ENCODE assay signal across 8 mouse cellular contexts in genomic region chr13:78427141-78428083, GRCm38 (mm10).
A peak's percentile ranks its signal among the peaks of the same experiment; 100 is the strongest.
DNase-seq lines count a peak whose midpoint lies in the region; ATAC-seq and TF ChIP-seq lines count a peak whose summit lies in the region.

No protein-coding gene starts in this region.

- H3K9ac ChIP-seq in ES-E14 (ENCODE audit: insufficient read depth, low read depth, low read length, poor library complexity, severe bottlenecking) = no peak overlapping the region
- no peak overlapping the region for H3K9ac ChIP-seq in embryonic facial prominence, embryonic 15.5 days
- peak overlapping the region; percentile 41; the same call in 1 of the 2 replicates for H3K9ac ChIP-seq in hindbrain, postnatal 0 days (replicated peaks; ENCODE audit: low read length)
- H3K9ac ChIP-seq in limb, embryonic 12.5 days (replicated peaks) = no peak overlapping the region
- peak overlapping the region; percentile 33; the same call in 1 of the 2 replicates for H3K9ac ChIP-seq in midbrain, embryonic 16.5 days (ENCODE audit: low read depth, low read length)

- DNase-seq in ES-E14 (ENCODE audit: low read depth, low spot score) = peak; percentile 47
- DNase-seq in adrenal gland, adult 8-10 months = peak; percentile 4
- peak; percentile 69 for DNase-seq in hindbrain, postnatal 0 days (ENCODE audit: low spot score)
- no peak for DNase-seq in spleen, adult 12 weeks (ENCODE audit: low spot score)
- DNase-seq in gastrocnemius, postnatal 25 days = no peak

- ATAC-seq in embryonic facial prominence, embryonic 15.5 days (ENCODE audit: insufficient number of reproducible peaks, low FRiP score, low TSS enrichment, low read depth) = peak; percentile 73; the same call in 1 of the 2 replicates
- ATAC-seq in hindbrain, postnatal 0 days = peak; percentile 88
- peak; percentile 65; the same call in 1 of the 2 replicates for ATAC-seq in limb, embryonic 12.5 days (ENCODE audit: insufficient number of reproducible peaks, insufficient read depth, low FRiP score, low TSS enrichment, low read depth)
- peak; percentile 91 for ATAC-seq in midbrain, embryonic 16.5 days

- H3K4me1 ChIP-seq in ES-E14 (ENCODE audit: control insufficient read depth in 2 of 2, insufficient read depth in 2 of 2, low read length in 2 of 2, poor library complexity in 1 of 2) = peaks cover 3 to 4% of the 10 kb centered on the region in 2 experiments; a peak in 3 of 4 replicates
- peaks cover 20% of the 10 kb centered on the region for H3K4me1 ChIP-seq in embryonic facial prominence, embryonic 15.5 days
- H3K4me1 ChIP-seq in hindbrain, postnatal 0 days (ENCODE audit: insufficient read depth, low read length) = no peaks in the 10 kb centered on the region
- H3K4me1 ChIP-seq in limb, embryonic 12.5 days (replicated peaks) = peaks cover 24% of the 10 kb centered on the region
- H3K4me1 ChIP-seq in midbrain, embryonic 16.5 days (ENCODE audit: control insufficient read depth, insufficient read depth, low read length) = peaks cover 16% of the 10 kb centered on the region; the same call in 1 of the 2 replicates

- TF ChIP-seq CTCF in hindbrain, postnatal 0 days (IDR thresholded peaks at IDR 0.05; ENCODE audit: low read depth) = no peak

- H3K27ac ChIP-seq in ES-E14 (ENCODE audit: insufficient read depth, low read depth, low read length, poor library complexity, severe bottlenecking) = no peak overlapping the region
- peak overlapping the region; percentile 86 for H3K27ac ChIP-seq in embryonic facial prominence, embryonic 15.5 days (replicated peaks)
- peak overlapping the region; percentile 69 for H3K27ac ChIP-seq in hindbrain, postnatal 0 days
- peak overlapping the region; percentile 70; the same call in 1 of the 2 replicates for H3K27ac ChIP-seq in limb, embryonic 12.5 days
- peak overlapping the region; percentile 61 for H3K27ac ChIP-seq in midbrain, embryonic 16.5 days (ENCODE audit: low read length)

- in situ Hi-C loops in ES-E14 (cut with MboI; ENCODE audit: low sequenced_read_pairs in 2 of 2, unreplicated experiment in 2 of 2) = no loop called here

- WGBS in embryonic facial prominence, embryonic 15.5 days = 8% methylated on average over 24 of the region's 24 CpGs
- WGBS in hindbrain, postnatal 0 days = 7% methylated on average over 24 of the region's 24 CpGs
- 12% methylated on average over 24 of the region's 24 CpGs for WGBS in limb, embryonic 12.5 days
- 3% methylated on average over 24 of the region's 24 CpGs for WGBS in midbrain, embryonic 16.5 days

- H3K9me3 ChIP-seq in ES-E14 (ENCODE audit: control insufficient read depth, insufficient read depth, low read depth, low read length) = no peaks in the 10 kb centered on the region
- H3K9me3 ChIP-seq in embryonic facial prominence, embryonic 15.5 days (replicated peaks) = no peaks in the 10 kb centered on the region
- H3K9me3 ChIP-seq in hindbrain, postnatal 0 days (ENCODE audit: low read length) = no peaks in the 10 kb centered on the region
- H3K9me3 ChIP-seq in limb, embryonic 12.5 days = no peaks in the 10 kb centered on the region
- H3K9me3 ChIP-seq in midbrain, embryonic 16.5 days (replicated peaks; ENCODE audit: control insufficient read depth, low read length, poor library complexity, severe bottlenecking) = no peaks in the 10 kb centered on the region

- H3K36me3 ChIP-seq in ES-E14 (ENCODE audit: control insufficient read depth, insufficient read depth, low read length, poor library complexity, severe bottlenecking) = no peaks in the 10 kb centered on the region
- H3K36me3 ChIP-seq in embryonic facial prominence, embryonic 15.5 days = no peaks in the 10 kb centered on the region
- no peaks in the 10 kb centered on the region for H3K36me3 ChIP-seq in hindbrain, postnatal 0 days (ENCODE audit: insufficient read depth, low read length)
- no peaks in the 10 kb centered on the region for H3K36me3 ChIP-seq in limb, embryonic 12.5 days
- no peaks in the 10 kb centered on the region for H3K36me3 ChIP-seq in midbrain, embryonic 16.5 days (ENCODE audit: control insufficient read depth, insufficient read depth, low read length)

- peak overlapping the region in 1 of 2 experiments; percentile 23; a peak in 1 of 4 replicates for H3K4me3 ChIP-seq in ES-E14 (ENCODE audit: insufficient read depth in 1 of 2, low read depth in 1 of 2, low read length in 2 of 2, poor library complexity in 1 of 2, severe bottlenecking in 1 of 2)
- peak overlapping the region; percentile 27 for H3K4me3 ChIP-seq in embryonic facial prominence, embryonic 15.5 days (replicated peaks)
- peak overlapping the region; percentile 29 for H3K4me3 ChIP-seq in hindbrain, postnatal 0 days (ENCODE audit: low read length)
- H3K4me3 ChIP-seq in limb, embryonic 12.5 days (replicated peaks) = peak overlapping the region; percentile 21
- H3K4me3 ChIP-seq in midbrain, embryonic 16.5 days (ENCODE audit: low read depth, low read length) = peak overlapping the region; percentile 30

- peak overlapping the region; percentile 47 for H3K4me2 ChIP-seq in embryonic facial prominence, embryonic 15.5 days (replicated peaks)
- peak overlapping the region; percentile 57 for H3K4me2 ChIP-seq in hindbrain, postnatal 0 days (ENCODE audit: low read depth, low read length)
- H3K4me2 ChIP-seq in limb, embryonic 12.5 days = peak overlapping the region; percentile 52
- peak overlapping the region; percentile 60 for H3K4me2 ChIP-seq in midbrain, embryonic 16.5 days (ENCODE audit: low read length)

- H3K27me3 ChIP-seq in embryonic facial prominence, embryonic 15.5 days = no peaks in the 10 kb centered on the region
- no peaks in the 10 kb centered on the region for H3K27me3 ChIP-seq in hindbrain, postnatal 0 days (ENCODE audit: insufficient read depth, low read length)
- no peaks in the 10 kb centered on the region for H3K27me3 ChIP-seq in limb, embryonic 12.5 days
- no peaks in the 10 kb centered on the region for H3K27me3 ChIP-seq in midbrain, embryonic 16.5 days (ENCODE audit: control insufficient read depth, insufficient read depth, low read depth, low read length)

TF ChIP-seq in ES-E14, 5 proteins besides CTCF, POLR2A, EP300 and RAD21:
- TF ChIP-seq HCFC1 (IDR thresholded peaks at IDR 0.05; ENCODE audit: borderline replicate concordance, insufficient read depth, low read length) (0 out of 2 replicates have a peak, but pooled peaks have one; percentile 23), ZNF384 (IDR thresholded peaks at IDR 0.05; ENCODE audit: low read depth, low read length) (no peak)
TF ChIP-seq in ES-E14: peak in this region for 1.

Comparison
In these comparisons a context has a peak if more than half of its experiments do, and no peak if none do; other contexts are left out.
1. DNase-seq: peak in ES-E14 (single experiment), adrenal gland, adult 8-10 months (single experiment) and hindbrain, postnatal 0 days (single experiment); none in spleen, adult 12 weeks (single experiment) and gastrocnemius, postnatal 25 days (single experiment).
2. H3K9ac ChIP-seq: peak in hindbrain, postnatal 0 days (single experiment) and midbrain, embryonic 16.5 days (single experiment); none in ES-E14 (single experiment), embryonic facial prominence, embryonic 15.5 days (single experiment) and limb, embryonic 12.5 days (single experiment).
3. Peak in every context shown above with its lines, with median percentiles within 50 percentile points of each other: ATAC-seq and H3K4me2 ChIP-seq.